8 mouse cellular contexts compared by ENCODE assay signal in genomic region chr10:40683092-40683867, GRCm38 (mm10). TPM values are rescaled to one million over a fixed set of nuclear protein-coding genes. Genes with fewer than 3 reads are reported as not detected.
DNase-seq lines count a peak whose midpoint lies in the region; ATAC-seq and TF ChIP-seq lines count a peak whose summit lies in the region.

Gene Mettl24 (plus strand): TSS chr10:40683282.

- TF ChIP-seq POLR2A in CH12.LX (IDR thresholded peaks at IDR 0.05; ENCODE audit: low read depth, low read length): no peak
- 0 out of 2 replicates have a peak, but pooled peaks have one; percentile 12 for TF ChIP-seq POLR2A in brain, embryonic 14.5 days (IDR thresholded peaks at IDR 0.05; ENCODE audit: borderline replicate concordance, extremely low read depth, insufficient read depth, insufficient read length, poor library complexity, severe bottlenecking)
- TF ChIP-seq POLR2A in liver, adult 2 months (IDR thresholded peaks at IDR 0.05; ENCODE audit: extremely low read depth, insufficient read depth, low read length): no peak

- no peak within 1 kb of the TSS for H3K4me2 ChIP-seq in CH12.LX (ENCODE audit: insufficient read depth, low read depth, poor library complexity, severe bottlenecking)
- peak within 1 kb of the TSS; percentile 96 for H3K4me2 ChIP-seq in forebrain, embryonic 11.5 days (ENCODE audit: low read depth, low read length, severe bottlenecking)
- H3K4me2 ChIP-seq in heart, embryonic 13.5 days: peak within 1 kb of the TSS; percentile 78
- H3K4me2 ChIP-seq in kidney, embryonic 15.5 days: peak within 1 kb of the TSS; percentile 93
- peak within 1 kb of the TSS; percentile 99 for H3K4me2 ChIP-seq in neural tube, embryonic 11.5 days (ENCODE audit: low read depth)

- peak; percentile 80 for ATAC-seq in forebrain, embryonic 11.5 days (replicated peaks; ENCODE audit: low FRiP score)
- peak; percentile 82 for ATAC-seq in heart, embryonic 13.5 days (ENCODE audit: extremely low read depth, insufficient number of reproducible peaks, low FRiP score, low TSS enrichment)
- ATAC-seq in kidney, embryonic 15.5 days (replicated peaks; ENCODE audit: low FRiP score): peak; percentile 97
- peak; percentile 69 for ATAC-seq in neural tube, embryonic 11.5 days (ENCODE audit: insufficient read depth, low FRiP score, low TSS enrichment)

- dilution Hi-C loops in CH12.LX (cut with MboI; ENCODE audit: extremely low pct_ligation_motif_present, extremely low pct_unique_long_range_greater_than_20kb, low sequenced_read_pairs): no loop called here

- no peak for TF ChIP-seq EP300 in CH12.LX (IDR thresholded peaks at IDR 0.05; ENCODE audit: low read length)

- no peaks in the 10 kb centered on the region for H3K36me3 ChIP-seq in CH12.LX (replicated peaks in 1 of 2; ENCODE audit: control insufficient read depth in 1 of 2, insufficient read depth in 1 of 2, low read length in 1 of 2)
- no peaks in the 10 kb centered on the region for H3K36me3 ChIP-seq in forebrain, embryonic 11.5 days (ENCODE audit: control insufficient read depth, insufficient read depth, low read length)
- no peaks in the 10 kb centered on the region for H3K36me3 ChIP-seq in heart, embryonic 13.5 days
- no peaks in the 10 kb centered on the region for H3K36me3 ChIP-seq in kidney, embryonic 15.5 days
- H3K36me3 ChIP-seq in liver, adult 2 months (ENCODE audit: control insufficient read depth, insufficient read depth, low read length): no peaks in the 10 kb centered on the region
- no peaks in the 10 kb centered on the region for H3K36me3 ChIP-seq in neural tube, embryonic 11.5 days (ENCODE audit: control insufficient read depth, insufficient read depth, low read length)

- H3K9me3 ChIP-seq in CH12.LX (replicated peaks; ENCODE audit: low read length): no peaks in the 10 kb centered on the region
- H3K9me3 ChIP-seq in forebrain, embryonic 11.5 days (ENCODE audit: control insufficient read depth, low read length): no peaks in the 10 kb centered on the region
- no peaks in the 10 kb centered on the region for H3K9me3 ChIP-seq in heart, embryonic 13.5 days
- H3K9me3 ChIP-seq in kidney, embryonic 15.5 days (replicated peaks): no peaks in the 10 kb centered on the region
- H3K9me3 ChIP-seq in neural tube, embryonic 11.5 days (ENCODE audit: control insufficient read depth, low read length): no peaks in the 10 kb centered on the region

- no peak within 1 kb of the TSS for H3K4me3 ChIP-seq in CH12.LX (replicated peaks in 1 of 3; ENCODE audit: low read depth in 2 of 3, low read length in 2 of 3, poor library complexity in 1 of 3)
- peak within 1 kb of the TSS; percentile 48 for H3K4me3 ChIP-seq in forebrain, embryonic 11.5 days (ENCODE audit: low read depth, low read length)
- peak within 1 kb of the TSS; percentile 62 for H3K4me3 ChIP-seq in heart, embryonic 13.5 days
- peak within 1 kb of the TSS; percentile 58 for H3K4me3 ChIP-seq in kidney, embryonic 15.5 days (replicated peaks)
- peak within 1 kb of the TSS; percentile 39; the same call in 1 of the 2 replicates for H3K4me3 ChIP-seq in liver, adult 2 months (ENCODE audit: insufficient read depth, low read depth, low read length)
- peak within 1 kb of the TSS; percentile 58 for H3K4me3 ChIP-seq in neural tube, embryonic 11.5 days (ENCODE audit: low read depth, low read length)

- peak; percentile 31 for TF ChIP-seq RAD21 in CH12.LX (IDR thresholded peaks at IDR 0.05; ENCODE audit: low read depth, low read length)

- no peak within 1 kb of the TSS for H3K9ac ChIP-seq in CH12.LX (ENCODE audit: insufficient read depth, low read depth)
- H3K9ac ChIP-seq in forebrain, embryonic 11.5 days (ENCODE audit: low read length): peak within 1 kb of the TSS; percentile 81
- peak within 1 kb of the TSS; percentile 89 for H3K9ac ChIP-seq in heart, embryonic 13.5 days
- peak within 1 kb of the TSS; percentile 64 for H3K9ac ChIP-seq in kidney, embryonic 15.5 days
- peak within 1 kb of the TSS; percentile 44 for H3K9ac ChIP-seq in liver, adult 2 months (ENCODE audit: low read depth, low read length)
- peak within 1 kb of the TSS; percentile 78 for H3K9ac ChIP-seq in neural tube, embryonic 11.5 days (ENCODE audit: low read length)

- in situ Hi-C loops in CH12.LX (cut with MboI; ENCODE audit: low pct_ligation_motif_present, low pct_unique_long_range_greater_than_20kb, low sequenced_read_pairs): no loop called here

- H3K27ac ChIP-seq in CH12.LX (ENCODE audit: insufficient read depth, low read depth): no peak within 1 kb of the TSS
- no peak within 1 kb of the TSS for H3K27ac ChIP-seq in forebrain, embryonic 11.5 days (ENCODE audit: low read depth, low read length)
- peak within 1 kb of the TSS; percentile 74 for H3K27ac ChIP-seq in heart, embryonic 13.5 days (replicated peaks)
- 0 out of 2 replicates have a peak within 1 kb of the TSS, but pooled peaks have one; percentile 2 for H3K27ac ChIP-seq in kidney, embryonic 15.5 days
- no peak within 1 kb of the TSS for H3K27ac ChIP-seq in liver, adult 2 months (replicated peaks; ENCODE audit: insufficient read depth, low read depth, low read length)
- H3K27ac ChIP-seq in neural tube, embryonic 11.5 days (ENCODE audit: low read depth, low read length): no peak within 1 kb of the TSS

- no peaks in the 10 kb centered on the region for H3K27me3 ChIP-seq in CH12.LX (replicated peaks)
- no peaks in the 10 kb centered on the region for H3K27me3 ChIP-seq in forebrain, embryonic 11.5 days (ENCODE audit: control insufficient read depth, insufficient read depth, low read length)
- no peaks in the 10 kb centered on the region for H3K27me3 ChIP-seq in heart, embryonic 13.5 days (replicated peaks)
- 0 out of 2 replicates have a peak, but pooled peaks cover 2% of the 10 kb centered on the region for H3K27me3 ChIP-seq in kidney, embryonic 15.5 days
- peaks cover 8% of the 10 kb centered on the region; the same call in 1 of the 2 replicates for H3K27me3 ChIP-seq in liver, adult 2 months (ENCODE audit: control insufficient read depth, insufficient read depth, low read length)
- H3K27me3 ChIP-seq in neural tube, embryonic 11.5 days (ENCODE audit: control insufficient read depth, insufficient read depth, low read length): 0 out of 2 replicates have a peak, but pooled peaks cover 2% of the 10 kb centered on the region

- no peaks in the 10 kb centered on the region for H3K4me1 ChIP-seq in CH12.LX (ENCODE audit: control insufficient read depth in 1 of 2, insufficient read depth in 2 of 2)
- peaks cover 3% of the 10 kb centered on the region; the same call in 1 of the 2 replicates for H3K4me1 ChIP-seq in forebrain, embryonic 11.5 days (replicated peaks; ENCODE audit: control insufficient read depth, insufficient read depth, low read length)
- H3K4me1 ChIP-seq in heart, embryonic 13.5 days: peaks cover 15% of the 10 kb centered on the region
- H3K4me1 ChIP-seq in kidney, embryonic 15.5 days: peaks cover 13% of the 10 kb centered on the region
- H3K4me1 ChIP-seq in liver, adult 2 months (ENCODE audit: control insufficient read depth, insufficient read depth, low read length): no peaks in the 10 kb centered on the region
- 0 out of 2 replicates have a peak, but pooled peaks cover 3% of the 10 kb centered on the region for H3K4me1 ChIP-seq in neural tube, embryonic 11.5 days (ENCODE audit: control insufficient read depth, insufficient read depth, low read length)

- DNase-seq in CH12.LX (ENCODE audit: extremely low read depth): no peak
- peak; percentile 83 for DNase-seq in brain, embryonic 14.5 days (ENCODE audit: low read depth)
- peak; percentile 80 for DNase-seq in forebrain, embryonic 11.5 days (ENCODE audit: low spot score)
- DNase-seq in liver, adult 2 months (ENCODE audit: extremely low read depth, low read depth, low spot score): peak; percentile 45
- peak; percentile 77 for DNase-seq in neural tube, embryonic 11.5 days (ENCODE audit: low spot score)
- peak; percentile 4 to 5 for DNase-seq in thymus, postnatal 36 days

- WGBS in forebrain, embryonic 11.5 days: under 1% methylated on average over 46 of the region's 50 CpGs
- WGBS in heart, embryonic 13.5 days: 1% methylated on average over 50 of the region's 50 CpGs
- 0% methylated on average over 50 of the region's 50 CpGs for WGBS in kidney, embryonic 15.5 days
- 3% methylated on average over 50 of the region's 50 CpGs for WGBS in liver, adult 2 months
- under 1% methylated on average over 47 of the region's 50 CpGs for WGBS in neural tube, embryonic 11.5 days

- H3K79me2 ChIP-seq in CH12.LX (replicated peaks; ENCODE audit: control insufficient read depth, extremely low read depth, insufficient read depth, poor library complexity, severe bottlenecking): no peaks in the 10 kb centered on the region
- no peaks in the 10 kb centered on the region for H3K79me2 ChIP-seq in liver, adult 2 months (ENCODE audit: control insufficient read depth, insufficient read depth, low read length)

- TF ChIP-seq CTCF in CH12.LX (conservative IDR thresholded peaks at IDR 0.05 in 1 of 2, IDR thresholded peaks at IDR 0.05 in 1 of 2; ENCODE audit: low read depth in 2 of 2, low read length in 2 of 2): peak in 1 of 2 experiments; percentile 48; a peak in 2 of 4 replicates
- peak; percentile 61 for TF ChIP-seq CTCF in brain, embryonic 14.5 days (IDR thresholded peaks at IDR 0.05; ENCODE audit: borderline replicate concordance, extremely low read depth, insufficient read depth, insufficient read length)
- peak; percentile 73 for TF ChIP-seq CTCF in liver, adult 2 months (IDR thresholded peaks at IDR 0.05; ENCODE audit: low read depth, low read length)

TF ChIP-seq in CH12.LX, 34 proteins besides CTCF, POLR2A, EP300 and RAD21:
- TF ChIP-seq SMC3 (IDR thresholded peaks at IDR 0.05; ENCODE audit: low read depth, low read length): peak; percentile 51
- TF ChIP-seq ZKSCAN1 (IDR thresholded peaks at IDR 0.05; ENCODE audit: borderline replicate concordance, low read depth, low read length): no peak
- TF ChIP-seq E2F4 (IDR thresholded peaks at IDR 0.05; ENCODE audit: insufficient replicate concordance, low read depth, low read length): no peak

RNA-seq across cellular contexts. Expression of gene Mettl24, which starts in this region (rescaled TPM):
- not detected in 2 replicates for total RNA-seq in CH12.LX (2012; rRNA removed)
- total RNA-seq in CH12.LX (2014; rRNA removed): not detected in 2 replicates
- not detected in 2 replicates for polyA plus RNA-seq in CH12.LX (2012; ENCODE audit: insufficient read length, low read depth)
- polyA plus RNA-seq in brain, embryonic 14.5 days (2012; rRNA removed): 0.19 and 0.26 TPM in 2 replicates
- 0.52 and 1.2 TPM in 2 replicates for polyA plus RNA-seq in forebrain, embryonic 11.5 days (2014; fragmentation: Nextera tagmentation; extraction: Ambion mirVana)
- polyA plus RNA-seq in heart, embryonic 13.5 days (2015; fragmentation: Nextera tagmentation; extraction: Ambion mirVana): 2.4 TPM in 2 replicates
- polyA plus RNA-seq in kidney, embryonic 15.5 days (2015; fragmentation: Nextera tagmentation; extraction: Ambion mirVana): 2.4 and 2.9 TPM in 2 replicates
- 0.07 TPM in 1 of 2 replicates, not detected in the other for total RNA-seq in liver, adult 2 months (2014; rRNA removed)
- polyA plus RNA-seq in liver, adult 2 months (2012; rRNA removed): 0.09 TPM in 1 of 2 replicates, not detected in the other
- polyA plus RNA-seq in neural tube, embryonic 11.5 days (2014; fragmentation: Nextera tagmentation; extraction: Ambion mirVana): 0.77 and 1.3 TPM in 2 replicates

Comparison
In these comparisons a context has a peak if more than half of its experiments do, and no peak if none do; other contexts are left out.
1. Peak in DNase-seq in brain, embryonic 14.5 days; RNA of the gene not detected or under 1 TPM.
2. Peak in DNase-seq, H3K4me3 ChIP-seq and H3K9ac ChIP-seq in liver, adult 2 months; RNA of the gene not detected or under 1 TPM.
3. H3K27ac ChIP-seq: peak in heart, embryonic 13.5 days (single experiment) and kidney, embryonic 15.5 days (single experiment); none in CH12.LX (single experiment), forebrain, embryonic 11.5 days (single experiment), liver, adult 2 months (single experiment) and neural tube, embryonic 11.5 days (single experiment).
4. H3K4me3 ChIP-seq: peak in forebrain, embryonic 11.5 days (single experiment), heart, embryonic 13.5 days (single experiment), kidney, embryonic 15.5 days (single experiment) and neural tube, embryonic 11.5 days (single experiment); none in CH12.LX (0 of 3).
5. Peak in every context shown above with its lines, with median percentiles within 50 percentile points of each other: ATAC-seq.